Mouse (Mus musculus): ENCODE results near the gene Prc1.
A peak's percentile ranks its signal among the peaks of the same experiment; 100 is the strongest.

The Prc1 gene

DNA sequence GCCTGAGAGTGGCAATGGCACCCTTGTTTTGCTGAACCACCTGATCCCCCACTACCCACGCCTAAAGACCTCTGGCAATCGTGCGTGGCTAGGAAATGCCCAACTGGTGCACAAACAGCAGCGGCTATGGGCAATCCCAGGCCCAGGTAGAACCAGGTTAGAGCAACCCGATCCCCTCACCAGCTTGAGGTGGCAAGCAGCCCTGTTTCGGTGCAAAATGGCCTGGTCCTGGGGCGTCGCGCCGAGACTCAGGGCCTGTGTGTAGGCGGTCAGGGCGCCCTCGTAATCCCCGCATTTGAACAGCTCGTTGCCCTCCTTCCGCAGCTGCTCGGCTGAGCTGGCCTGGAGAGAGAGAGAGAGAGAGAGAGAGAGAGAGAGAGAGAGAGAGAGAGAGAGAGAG, 45.1 kb downstream of the Prc1 start:
- DNase-seq = peak; percentile 40

- peak; percentile 98 for DNase-seq
Measured at GRCm38 (mm10) chr7:80339793-80340628, 45.8 kb downstream of the Prc1 start.

DNA sequence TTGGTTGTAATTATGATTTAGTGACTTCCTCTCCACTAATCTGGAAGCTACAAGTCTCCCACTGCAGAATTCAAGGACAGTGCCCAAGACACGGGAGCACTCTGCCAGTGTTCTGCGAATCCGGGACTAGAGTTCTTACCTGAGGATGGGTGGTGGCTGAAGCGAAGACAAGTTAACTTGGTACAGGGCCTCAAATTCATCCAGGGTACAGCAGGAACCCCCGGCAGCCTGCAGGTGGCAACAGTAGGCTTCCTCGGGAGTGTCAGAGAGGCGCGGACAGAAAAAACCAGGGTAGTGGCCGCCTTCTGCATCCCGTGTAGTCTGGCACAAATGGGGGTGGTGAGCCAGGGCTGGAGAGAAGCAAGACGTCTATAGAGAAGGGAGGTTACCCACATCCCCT, 46.5 kb downstream of the Prc1 start, which contains the start of gene Unc45a:
Unc45a (minus strand) TSS at position 213 of the 400 bp plus-strand sequence.
- DNase-seq = peak; percentile 83

DNA sequence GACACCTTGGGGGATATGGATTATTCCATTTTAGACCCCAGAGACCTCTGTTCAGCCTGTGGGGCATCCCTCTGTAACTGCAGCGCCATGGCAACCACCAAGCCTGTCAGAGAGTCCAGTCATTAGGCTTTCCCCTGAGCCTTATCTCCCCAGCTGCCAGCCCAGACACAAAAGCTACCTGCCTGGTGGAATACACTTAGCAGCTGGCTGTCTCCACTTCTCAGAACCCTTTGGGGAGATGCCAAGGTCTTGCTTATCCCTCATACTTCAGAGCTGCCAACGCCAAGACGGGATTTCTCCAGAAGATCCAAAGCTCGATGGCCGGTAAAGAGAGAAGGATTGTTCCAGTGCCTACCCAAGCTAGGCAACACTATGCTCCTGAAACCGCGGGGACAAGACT, 47.5 kb downstream of the Prc1 start:
- no peak for DNase-seq

DNA sequence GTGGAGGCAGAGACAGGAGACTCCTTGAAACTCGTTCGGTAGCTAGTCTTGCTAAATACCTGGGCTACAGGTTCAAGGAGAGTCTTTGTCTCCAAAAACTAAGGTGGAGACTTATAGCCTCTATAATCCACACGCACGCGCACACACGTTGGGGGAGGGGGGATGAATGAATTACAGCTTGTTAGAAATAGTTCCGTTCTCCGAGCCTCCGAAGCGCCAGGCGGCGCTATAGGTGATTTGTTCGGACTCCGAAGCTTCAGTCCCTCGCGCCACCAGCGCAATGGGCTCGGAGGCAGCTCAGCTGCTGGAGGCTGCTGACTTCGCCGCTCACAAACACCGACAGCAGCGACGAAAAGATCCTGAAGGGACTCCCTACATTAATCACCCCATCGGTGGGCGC, 48.6 kb downstream of the Prc1 start, which contains the start of gene Hddc3:
Hddc3 (plus strand) TSS at position 247 of the 400 bp plus-strand sequence.
- DNase-seq = peak; percentile 95

DNA sequence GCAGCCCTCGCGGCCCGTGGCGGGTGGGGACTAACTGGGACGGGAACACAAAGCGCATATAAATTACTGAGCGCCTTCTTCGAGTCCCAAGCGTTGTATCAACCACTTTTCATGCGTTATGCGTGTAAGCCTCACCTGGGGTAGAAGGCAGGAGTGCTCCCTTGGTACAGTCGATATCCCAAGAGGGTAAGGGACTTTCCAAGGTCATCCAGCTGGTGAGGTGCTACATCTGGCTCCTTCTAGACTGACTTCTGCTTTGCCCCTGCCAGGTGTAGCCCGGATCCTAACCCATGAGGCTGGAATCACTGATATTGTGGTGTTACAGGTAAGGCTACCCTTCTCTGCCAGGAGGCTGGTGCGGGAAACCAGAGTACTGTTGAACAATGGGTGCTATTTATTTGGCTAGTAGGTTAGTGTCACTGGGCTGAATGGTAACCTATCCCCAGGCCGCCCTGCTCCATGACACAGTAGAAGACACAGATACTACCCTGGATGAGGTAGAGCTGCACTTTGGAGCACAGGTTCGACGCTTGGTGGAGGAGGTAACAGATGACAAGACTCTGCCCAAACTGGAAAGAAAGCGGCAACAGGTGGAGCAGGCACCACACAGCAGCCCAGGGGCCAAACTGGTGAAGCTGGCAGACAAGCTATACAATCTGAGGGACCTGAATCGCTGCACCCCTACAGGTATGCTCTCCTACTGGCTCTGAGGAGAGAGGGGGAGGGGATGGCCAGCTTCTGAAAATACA, 49.2 kb downstream of the Prc1 start:
- DNase-seq = no peak

- DNase-seq = no peak
Measured at GRCm38 (mm10) chr7:80346173-80346572, 51.9 kb downstream of the Prc1 start.

- DNase-seq = no peak
Measured at GRCm38 (mm10) chr7:80346830-80347229, 52.6 kb downstream of the Prc1 start.

- DNase-seq = no peak
Measured at GRCm38 (mm10) chr7:80347670-80348586, 53.7 kb downstream of the Prc1 start.

- no peak for DNase-seq
Measured at GRCm38 (mm10) chr7:80350808-80351207, 56.6 kb downstream of the Prc1 start.

DNA sequence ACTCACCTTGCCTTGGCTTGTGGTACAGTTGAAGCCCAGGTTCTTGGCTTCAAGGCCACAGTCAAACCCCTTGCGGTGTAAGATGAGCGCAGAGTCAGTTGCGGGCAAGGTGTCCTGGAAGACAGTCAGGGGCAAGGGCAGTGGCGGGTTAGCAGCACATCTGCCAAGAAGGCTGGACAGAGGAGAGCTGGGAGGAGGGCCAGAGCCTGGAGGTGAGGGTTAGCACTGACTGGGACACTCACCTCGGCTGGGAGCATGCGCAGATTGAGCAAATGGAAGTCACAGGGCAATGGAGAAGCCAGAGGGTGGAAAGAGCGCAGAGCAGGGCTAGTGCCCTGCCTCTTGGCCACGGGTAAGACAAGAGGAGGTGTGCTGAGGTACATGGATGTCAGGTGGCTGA, 58.7 kb downstream of the Prc1 start:
- no peak for DNase-seq

DNA sequence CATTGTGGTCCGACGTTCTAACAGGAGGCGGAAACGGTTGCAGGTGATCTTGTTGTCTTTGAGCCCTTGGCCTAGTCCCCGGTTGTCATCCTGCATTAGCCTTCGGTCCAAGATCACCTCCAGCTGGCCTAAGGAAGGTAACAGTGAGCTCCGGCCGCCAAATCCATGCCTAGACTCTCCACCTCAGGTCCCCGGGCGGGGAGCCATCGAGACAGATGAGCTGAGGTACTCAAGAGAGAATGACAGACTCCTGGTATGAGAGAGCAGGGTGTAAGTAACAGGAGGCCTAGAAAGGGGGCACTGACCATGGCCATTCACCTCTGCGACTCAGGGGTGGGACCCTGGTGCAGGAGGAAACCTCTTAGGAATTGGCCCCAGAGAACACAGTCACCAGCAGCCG, 62.1 kb downstream of the Prc1 start:
- DNase-seq = no peak

DNA sequence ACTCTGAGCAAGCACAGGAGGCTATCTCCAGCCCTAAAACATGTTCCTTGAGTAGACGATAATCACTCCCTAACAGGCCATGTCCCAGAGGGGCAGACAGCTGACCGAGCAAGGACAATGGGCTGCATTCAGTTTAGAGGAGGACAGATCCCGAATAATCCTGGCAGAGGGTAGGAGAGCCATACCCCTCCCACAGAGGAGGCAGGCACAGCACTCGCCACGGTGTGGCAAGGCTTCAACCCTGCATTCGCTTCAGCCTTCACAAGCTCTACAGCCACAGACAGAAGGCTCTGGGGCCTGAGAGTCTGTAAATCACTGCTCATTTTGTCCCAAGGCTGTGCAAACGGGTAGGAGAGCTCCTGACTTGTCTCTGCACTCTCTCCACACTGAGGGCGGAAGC, 62.9 kb downstream of the Prc1 start:
- DNase-seq = no peak

- DNase-seq = no peak
Measured at GRCm38 (mm10) chr7:80358039-80358438, 63.8 kb downstream of the Prc1 start.

DNA sequence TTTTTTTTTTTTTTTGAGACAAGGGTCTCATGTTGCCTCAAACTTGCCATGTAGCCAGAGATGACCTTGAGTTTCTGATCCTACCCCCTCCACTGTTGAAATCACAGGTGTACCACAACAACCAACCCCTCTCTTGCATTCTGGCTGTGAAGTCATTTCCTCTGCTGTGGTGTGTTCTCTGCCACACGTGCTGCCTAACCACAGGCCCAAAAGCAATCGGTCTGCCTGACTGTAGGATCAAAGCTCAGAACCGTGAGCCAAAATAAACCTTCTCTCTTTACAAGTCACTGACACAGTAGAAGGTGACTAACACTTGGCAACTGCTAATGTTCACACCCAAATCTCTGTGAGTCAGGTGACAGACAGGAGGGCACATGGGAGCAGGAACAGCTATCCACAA, 66.2 kb downstream of the Prc1 start:
- no peak for DNase-seq

- peak; percentile 78 for DNase-seq
Measured at GRCm38 (mm10) chr7:80365759-80366158, 71.5 kb downstream of the Prc1 start.
